Mouse (Mus musculus) liver, postnatal 0 days (tissue): ENCODE data around the gene Plcb2.

Source experiments
- CTCF ChIP-seq: sonication (generic); IDR thresholded peaks from 2 replicates; pipeline ENCODE4 v1.5.1; 2016; ENCODE audit warnings: antibody characterized with exemption, low read depth
- EP300 ChIP-seq: IDR thresholded peaks from 2 replicates; pipeline ENCODE4 v1.6.1; 2016; ENCODE audit warnings: antibody characterized with exemption, low read depth, mild to moderate bottlenecking

DNA sequence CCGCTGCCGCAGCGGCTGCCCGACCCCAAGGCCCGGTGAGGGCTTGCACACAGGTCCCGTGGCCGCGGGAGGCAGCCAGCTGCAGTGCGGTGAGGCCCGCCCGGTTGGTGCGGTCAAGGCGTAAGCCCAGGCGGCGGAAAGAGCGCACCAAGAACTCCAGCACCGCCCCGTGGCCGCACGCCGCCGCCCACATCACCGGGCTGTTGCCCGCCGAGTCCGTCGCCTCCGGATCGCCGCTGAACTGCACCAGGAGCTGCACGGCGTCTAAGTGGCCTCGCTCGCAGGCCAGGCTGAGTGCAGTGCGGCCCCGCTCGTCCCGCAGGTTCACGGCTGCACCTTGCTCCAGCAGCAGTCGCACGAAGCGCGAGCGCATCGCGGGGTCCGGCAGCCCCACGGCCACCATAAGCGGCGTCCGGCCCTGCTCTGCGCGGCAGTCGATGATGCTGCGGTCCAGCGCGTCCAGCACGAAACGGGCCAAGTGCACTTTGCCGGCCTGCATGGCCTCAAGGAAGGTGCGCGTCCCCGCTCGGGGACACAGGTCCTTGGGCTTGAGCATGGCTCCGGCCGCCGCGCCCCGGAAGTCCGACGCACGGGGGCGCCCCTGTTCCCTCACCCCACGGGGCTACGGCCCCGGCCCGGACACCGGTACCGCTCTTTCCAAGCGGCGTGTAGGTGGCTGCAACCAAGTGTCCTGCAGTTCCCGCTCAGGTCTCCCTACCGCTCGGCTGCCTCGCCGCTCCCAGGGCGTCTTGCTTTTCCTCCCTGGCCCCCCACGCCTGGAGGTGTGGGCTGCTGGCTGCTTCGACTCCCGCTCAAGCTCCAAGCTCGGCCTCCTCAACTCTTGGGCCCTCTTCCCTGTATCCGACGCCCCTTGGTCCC lies 25.1 kb downstream of the Plcb2 start:
- TF ChIP-seq CTCF, result peak; percentile 41
- no peak for TF ChIP-seq EP300
